Mouse (Mus musculus) neural tube, embryonic 14.5 days (tissue): Measurements from ENCODE around the gene Cdca7. TPM values are rescaled to one million over a fixed set of nuclear protein-coding genes. Genes with fewer than 3 reads are reported as not detected.
A peak's percentile ranks its signal among the peaks of the same experiment; 100 is the strongest.

Experiments used
- ATAC-seq: fragments of 200-750 bp; cut with Nextera tagmentation; 2 replicates; pipeline ENCODE4 v1.8.0; 2017; ENCODE audit warnings: low read depth, mild to moderate bottlenecking, moderate TSS enrichment, moderate library complexity
- H3K27ac ChIP-seq: fragments of 300-500 bp; sonication (generic); 2 replicates; pipeline ENCODE4 v1.5.1; 2014; ENCODE audit warnings: low read depth, mild to moderate bottlenecking, control low read depth, low read length, moderate library complexity, mixed read lengths
- H3K27me3 ChIP-seq: fragments of 300-500 bp; sonication (generic); 2 replicates; pipeline ENCODE4 v1.6.1; 2014; ENCODE audit warnings: low read length; ENCODE audit not compliant: control insufficient read depth, insufficient read depth
- H3K36me3 ChIP-seq: fragments of 300-500 bp; sonication (generic); 2 replicates; pipeline ENCODE4 v1.6.1; 2014; ENCODE audit warnings: low read length, mixed read lengths; ENCODE audit not compliant: control insufficient read depth, insufficient read depth
- H3K4me1 ChIP-seq: fragments of 300-500 bp; sonication (generic); 2 replicates; pipeline ENCODE4 v1.6.1; 2014; ENCODE audit warnings: low read length; ENCODE audit not compliant: control insufficient read depth, insufficient read depth
- H3K4me2 ChIP-seq: fragments of 300-500 bp; sonication (generic); 2 replicates; pipeline ENCODE4 v1.6.1; 2014; ENCODE audit warnings: mild to moderate bottlenecking, low read depth, low read length, control low read depth
- H3K4me3 ChIP-seq: fragments of 300-500 bp; sonication (generic); 2 replicates; pipeline ENCODE4 v1.5.1; 2014; ENCODE audit warnings: low read depth, low read length, control low read depth, mixed read lengths
- H3K9ac ChIP-seq: fragments of 300-500 bp; sonication (generic); replicated peaks from 2 replicates; pipeline ENCODE4 v1.6.1; 2014; ENCODE audit warnings: low read depth, mild to moderate bottlenecking, control low read depth, low read length, mixed read lengths
- H3K9me3 ChIP-seq: fragments of 300-500 bp; sonication (generic); 2 replicates; pipeline ENCODE4 v1.6.1; 2016; ENCODE audit warnings: low read length; ENCODE audit not compliant: control insufficient read depth
- WGBS: fragments of 180-500 bp; shearing (Covaris S2); extraction: QIAGEN DNeasy Blood & Tissue Kit; methylation state at CpG from one replicate; pipeline ENCODE4 v1.1.7; 2014; 5-methylcytosine and 5-hydroxymethylcytosine counted together
- polyA plus RNA-seq: library from polyadenylated mRNA; unstranded; fragments of >200 nt; fragmentation: Nextera tagmentation; extraction: Ambion mirVana; gene quantifications from 2 replicates; pipeline ENCODE4 v1.2.1, GENCODE M21; 2014

Cdca7 gene
- polyA plus RNA-seq, 1 experiment from 2014 or later, result 12.8 TPM

DNA sequence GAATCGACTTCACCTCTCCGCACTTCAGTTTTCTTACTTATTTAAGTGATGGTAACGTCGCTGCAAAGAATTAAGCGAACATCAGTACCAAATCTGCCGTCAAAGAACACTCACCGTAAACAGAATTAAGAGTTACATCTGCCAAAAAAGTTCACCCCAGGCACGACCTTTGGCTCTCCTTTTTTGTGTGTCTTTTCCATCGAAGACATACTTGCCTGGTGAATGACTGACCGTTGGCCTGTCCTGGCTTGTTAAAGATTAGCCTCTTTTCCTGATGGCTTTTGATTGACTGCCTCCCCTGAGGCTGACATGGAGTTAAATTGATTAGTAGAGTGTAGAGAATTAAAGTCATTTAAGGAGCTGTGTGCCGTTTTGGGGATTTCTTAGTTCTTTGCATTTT, 1.3 kb downstream of the Cdca7 start:
- Histone ChIP-seq H3K4me3 (peak overlapping the region; percentile 67), H3K36me3 (no peaks in the 10 kb centered on the region), H3K9me3 (no peaks in the 10 kb centered on the region), H3K27me3 (no peaks in the 10 kb centered on the region), H3K27ac (no peak overlapping the region), H3K9ac (no peak overlapping the region), H3K4me1 (0 out of 2 replicates have a peak, but pooled peaks cover 3% of the 10 kb centered on the region), H3K4me2 (peak overlapping the region; percentile 96)
- WGBS, result 3% methylated on average over 11 of the region's 11 CpGs
- ATAC-seq, result no peak

DNA sequence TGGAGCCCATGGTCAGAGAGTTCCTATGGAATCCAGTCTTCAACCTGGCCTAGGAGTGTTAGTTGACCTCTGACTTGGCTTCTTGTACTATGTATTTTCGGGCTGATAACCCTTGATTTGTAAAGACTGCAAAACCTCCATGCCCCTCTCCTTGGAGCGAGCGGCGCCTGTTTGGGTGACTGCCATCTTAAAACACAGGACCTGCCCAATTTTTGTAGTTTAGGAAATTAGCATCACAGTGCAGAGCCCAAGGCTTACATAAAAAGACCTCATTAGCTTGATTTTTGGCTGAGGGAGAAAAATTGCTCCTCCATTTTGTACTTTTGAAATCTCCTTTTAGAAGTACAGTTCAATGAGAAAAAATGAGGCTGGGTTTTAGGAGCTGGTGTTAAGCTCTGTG, 2.2 kb downstream of the Cdca7 start:
- 0 out of 2 replicates have a peak, but pooled peaks cover 3% of the 10 kb centered on the region for H3K4me1 ChIP-seq
- no peak overlapping the region for H3K27ac ChIP-seq
- H3K27me3 ChIP-seq, result no peaks in the 10 kb centered on the region
- H3K36me3 ChIP-seq, result no peaks in the 10 kb centered on the region
- 74% methylated on average over 4 of the region's 4 CpGs for WGBS
- no peak overlapping the region for H3K9ac ChIP-seq
- peak overlapping the region; percentile 96; the same call in 1 of the 2 replicates for H3K4me2 ChIP-seq
- no peak overlapping the region for H3K4me3 ChIP-seq
- no peaks in the 10 kb centered on the region for H3K9me3 ChIP-seq
- no peak for ATAC-seq

DNA sequence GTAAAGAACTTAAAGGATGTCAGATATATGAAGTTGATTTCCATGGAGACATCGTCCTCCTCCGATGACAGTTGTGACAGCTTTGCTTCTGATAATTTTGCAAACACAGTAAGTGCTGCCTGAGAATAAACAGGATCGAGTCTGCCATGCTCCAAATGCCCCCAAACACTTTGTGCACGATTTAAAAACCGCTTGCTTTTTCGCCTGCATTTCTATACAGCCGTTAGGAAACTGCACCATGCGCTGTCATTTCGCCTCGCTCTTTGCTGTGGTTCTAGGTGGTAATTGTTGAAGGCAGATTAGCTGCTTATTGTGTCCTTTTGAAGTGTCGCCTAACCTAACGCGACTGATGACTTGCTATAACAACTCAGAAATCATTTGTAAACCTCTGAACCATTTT, 3.0 kb downstream of the Cdca7 start:
- Histone ChIP-seq H3K36me3 (no peaks in the 10 kb centered on the region), H3K4me3 (no peak overlapping the region), H3K27ac (no peak overlapping the region), H3K27me3 (no peaks in the 10 kb centered on the region), H3K4me2 (no peak overlapping the region), H3K4me1 (0 out of 2 replicates have a peak, but pooled peaks cover 3% of the 10 kb centered on the region), H3K9ac (no peak overlapping the region), H3K9me3 (no peaks in the 10 kb centered on the region)
- 53% methylated on average over 13 of the region's 13 CpGs for WGBS
- no peak for ATAC-seq

DNA sequence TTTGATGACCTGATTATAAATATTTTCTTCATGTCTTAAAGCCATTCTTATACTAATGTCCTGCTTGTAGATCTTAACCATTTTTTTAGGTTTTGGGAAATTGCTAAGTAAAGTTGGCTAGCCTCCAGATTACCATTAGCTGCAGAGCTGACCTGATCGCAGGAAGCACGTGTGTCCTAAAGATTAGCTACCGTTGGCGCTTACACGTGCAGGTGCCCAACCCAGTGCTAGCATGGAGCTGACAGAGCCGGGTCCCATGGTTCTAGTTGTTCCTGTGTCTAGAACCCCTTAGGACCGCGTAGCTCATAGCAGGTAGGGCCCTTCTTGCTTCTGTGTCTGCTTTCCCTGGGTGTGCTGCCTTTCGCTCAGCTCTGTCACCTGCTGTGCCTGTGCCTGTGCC, 3.9 kb downstream of the Cdca7 start:
- Histone ChIP-seq H3K4me2 (no peak overlapping the region), H3K9ac (no peak overlapping the region), H3K4me1 (0 out of 2 replicates have a peak, but pooled peaks cover 3% of the 10 kb centered on the region), H3K27me3 (no peaks in the 10 kb centered on the region), H3K9me3 (no peaks in the 10 kb centered on the region), H3K36me3 (no peaks in the 10 kb centered on the region), H3K27ac (no peak overlapping the region), H3K4me3 (no peak overlapping the region)
- WGBS, result 87% methylated on average over 9 of the region's 9 CpGs
- no peak for ATAC-seq

DNA sequence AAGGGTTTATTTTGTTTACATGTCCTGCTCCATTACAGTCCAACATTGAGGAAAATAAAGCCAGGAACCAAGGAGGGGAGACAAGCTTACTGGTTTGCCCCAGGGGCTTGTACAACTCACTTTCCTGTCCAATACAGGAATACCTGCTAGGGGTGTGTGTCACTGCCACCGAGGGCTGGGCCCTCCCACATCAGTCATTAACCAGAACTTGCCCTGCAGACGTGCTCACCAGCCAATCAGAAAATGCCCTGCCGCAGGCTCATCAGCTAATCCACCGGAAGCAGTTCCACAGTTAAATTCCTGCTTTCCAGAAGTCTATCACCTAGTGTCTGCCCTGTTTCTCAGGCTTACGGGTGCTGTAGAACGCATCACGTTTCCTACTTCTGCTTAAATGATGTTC, 15.7 kb downstream of the Cdca7 start:
- no peak for ATAC-seq
- H3K9ac ChIP-seq, result no peak overlapping the region
- no peaks in the 10 kb centered on the region for H3K9me3 ChIP-seq
- H3K4me1 ChIP-seq, result no peaks in the 10 kb centered on the region
- H3K27ac ChIP-seq, result no peak overlapping the region
- no peaks in the 10 kb centered on the region for H3K36me3 ChIP-seq
- H3K4me3 ChIP-seq, result no peak overlapping the region
- no peak overlapping the region for H3K4me2 ChIP-seq
- no peaks in the 10 kb centered on the region for H3K27me3 ChIP-seq
- WGBS, result 47% methylated on average over 7 of the region's 7 CpGs

DNA sequence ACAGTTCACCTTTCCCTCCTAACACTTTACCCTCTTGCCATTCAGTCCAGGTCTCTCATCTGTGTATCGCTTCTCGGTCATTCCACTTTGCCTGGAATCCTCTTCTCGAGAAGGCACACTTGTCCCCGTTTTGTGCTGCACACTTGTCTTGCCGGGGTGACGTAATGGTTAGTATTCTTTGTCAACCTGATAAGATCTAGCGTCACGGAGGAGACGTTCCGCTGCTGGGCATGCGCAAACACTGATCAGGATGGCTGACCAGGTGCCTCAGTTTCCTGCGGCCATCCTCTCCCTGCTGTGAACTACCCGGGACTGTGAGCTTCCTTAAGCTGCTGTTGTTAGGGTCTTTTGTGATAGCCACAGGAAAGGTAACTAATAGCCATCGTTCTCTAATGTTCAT, 17.1 kb downstream of the Cdca7 start:
- Histone ChIP-seq H3K36me3 (no peaks in the 10 kb centered on the region), H3K9me3 (no peaks in the 10 kb centered on the region), H3K27ac (no peak overlapping the region), H3K4me2 (no peak overlapping the region), H3K27me3 (no peaks in the 10 kb centered on the region), H3K4me1 (no peaks in the 10 kb centered on the region), H3K4me3 (no peak overlapping the region), H3K9ac (no peak overlapping the region)
- ATAC-seq, result no peak
- 57% methylated on average over 14 of the region's 14 CpGs for WGBS

DNA sequence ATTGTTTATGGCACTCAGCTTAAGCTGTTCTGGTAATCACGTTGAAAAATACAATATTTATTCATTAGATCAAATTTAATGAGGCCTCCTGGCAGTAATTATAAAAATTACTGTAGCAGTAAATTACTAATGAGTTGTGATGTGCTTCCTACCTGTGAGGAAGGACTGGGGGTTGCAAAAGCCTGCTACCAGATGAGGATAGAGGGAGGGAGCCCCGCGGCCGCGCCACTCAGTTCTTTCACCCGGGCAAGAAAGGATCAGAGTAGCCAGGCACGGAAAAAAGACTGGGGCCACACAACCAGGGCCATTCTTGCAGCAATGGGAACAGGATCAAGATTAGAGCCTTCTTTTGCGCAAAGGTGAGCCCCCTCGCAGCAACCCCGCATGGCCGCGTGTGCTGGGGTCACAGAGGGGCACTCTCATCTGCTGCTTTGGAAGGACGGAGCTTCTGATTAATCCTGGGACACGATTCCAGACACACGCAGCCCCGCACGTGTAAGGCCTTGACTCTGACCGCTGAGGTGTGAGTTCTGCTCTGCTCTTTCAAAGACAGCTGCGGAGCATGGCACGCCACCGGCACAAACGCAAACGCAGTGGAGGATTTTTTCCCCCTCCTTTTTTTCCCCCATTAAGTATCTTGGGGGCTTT, 23.2 kb downstream of the Cdca7 start:
- peak overlapping the region; percentile 50 for H3K4me2 ChIP-seq
- ATAC-seq, result no peak
- H3K36me3 ChIP-seq, result no peaks in the 10 kb centered on the region
- no peaks in the 10 kb centered on the region for H3K9me3 ChIP-seq
- WGBS, result 5% methylated on average over 23 of the region's 23 CpGs
- H3K4me3 ChIP-seq, result no peak overlapping the region
- H3K27ac ChIP-seq, result no peak overlapping the region
- no peak overlapping the region for H3K9ac ChIP-seq
- peaks cover 4% of the 10 kb centered on the region; the same call in 1 of the 2 replicates for H3K4me1 ChIP-seq
- no peaks in the 10 kb centered on the region for H3K27me3 ChIP-seq

DNA sequence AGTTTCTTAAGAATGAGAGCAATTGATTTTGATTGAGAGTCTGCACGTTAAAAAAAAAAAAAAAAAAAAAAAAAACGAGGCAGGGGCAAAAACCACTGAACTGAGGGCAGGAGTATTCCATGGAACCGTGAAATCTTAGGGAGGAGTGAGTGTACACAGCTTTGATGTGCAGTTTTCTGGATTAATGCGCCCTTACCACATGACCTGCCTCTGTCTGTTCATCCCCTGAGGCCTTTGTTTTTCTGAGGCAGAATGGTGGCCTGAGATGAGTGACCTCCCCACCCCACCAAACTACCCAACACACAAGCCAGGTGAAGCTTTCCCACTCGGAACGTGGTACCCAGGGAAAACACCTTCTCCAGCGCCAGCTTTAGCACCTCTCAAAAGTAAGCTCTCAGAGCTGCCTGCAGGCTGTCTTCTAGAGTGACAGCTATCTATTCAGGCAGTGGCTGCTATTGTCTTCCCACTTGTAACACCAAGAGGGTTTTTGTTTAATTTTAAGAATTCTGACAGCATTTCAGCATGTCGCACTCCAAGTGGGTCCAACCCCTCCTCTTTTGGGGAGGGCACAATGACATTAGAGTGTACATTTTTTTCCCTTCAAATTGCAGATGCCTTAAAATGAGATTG, 23.9 kb downstream of the Cdca7 start:
- H3K27me3 ChIP-seq, result no peaks in the 10 kb centered on the region
- H3K27ac ChIP-seq, result no peak overlapping the region
- no peak overlapping the region for H3K9ac ChIP-seq
- peak overlapping the region; percentile 50 for H3K4me2 ChIP-seq
- H3K36me3 ChIP-seq, result no peaks in the 10 kb centered on the region
- ATAC-seq, result no peak
- no peak overlapping the region for H3K4me3 ChIP-seq
- no peaks in the 10 kb centered on the region for H3K9me3 ChIP-seq
- 14% methylated on average over 8 of the region's 8 CpGs for WGBS
- H3K4me1 ChIP-seq, result peaks cover 4% of the 10 kb centered on the region; the same call in 1 of the 2 replicates

DNA sequence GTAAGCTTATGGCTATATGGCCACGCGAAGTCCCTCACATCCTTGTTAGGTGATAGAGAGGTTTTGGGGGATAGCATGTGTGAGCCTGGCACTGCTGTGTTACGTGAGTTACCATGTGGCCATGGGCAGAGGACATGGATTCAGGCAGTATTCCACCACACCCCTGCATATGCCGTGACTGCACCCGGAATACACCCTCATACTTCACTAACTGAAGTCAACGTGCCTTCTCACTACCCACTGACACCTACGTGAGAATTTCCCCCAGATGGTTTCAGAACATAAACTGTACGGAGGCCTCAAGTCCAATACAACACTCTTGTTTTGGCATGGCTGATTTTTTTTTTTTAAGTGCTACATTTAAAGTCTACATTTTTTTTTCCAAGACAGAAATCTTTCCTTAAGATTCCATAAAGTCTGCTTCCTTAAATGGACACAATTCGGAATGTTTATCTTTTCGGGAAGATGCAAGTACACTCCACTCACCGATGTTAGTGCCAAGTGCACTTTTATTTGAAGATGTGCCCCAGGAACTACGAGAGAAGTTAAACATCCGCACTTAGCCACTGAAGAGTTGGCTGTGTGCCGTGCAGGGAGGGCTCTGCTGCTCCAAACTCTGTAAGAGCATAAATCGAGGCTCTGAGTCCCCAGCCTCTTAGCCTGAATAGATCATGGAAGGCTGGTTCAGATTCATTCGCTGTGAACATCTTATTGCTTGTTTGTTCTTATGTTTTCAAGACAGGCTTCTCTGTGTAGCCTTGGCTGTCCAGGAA, 26.3 kb downstream of the Cdca7 start:
- no peak for ATAC-seq
- no peaks in the 10 kb centered on the region for H3K9me3 ChIP-seq
- no peak overlapping the region for H3K4me2 ChIP-seq
- H3K36me3 ChIP-seq, result no peaks in the 10 kb centered on the region
- H3K9ac ChIP-seq, result no peak overlapping the region
- no peaks in the 10 kb centered on the region for H3K27me3 ChIP-seq
- WGBS, result 89% methylated on average over 16 of the region's 16 CpGs
- no peak overlapping the region for H3K27ac ChIP-seq
- H3K4me1 ChIP-seq, result peaks cover 4% of the 10 kb centered on the region; the same call in 1 of the 2 replicates
- H3K4me3 ChIP-seq, result no peak overlapping the region
